Mouse (Mus musculus): ENCODE data around the gene Itih2. TPM values are rescaled to one million over a fixed set of nuclear protein-coding genes. Genes with fewer than 3 reads are reported as not detected.
A peak's percentile ranks its signal among the peaks of the same experiment; 100 is the strongest.

The Itih2 gene
- polyA plus RNA-seq, 1 experiment from 2014 or later: 4.2 TPM

GRCm38 (mm10) chr2:10140456-10140855 is 9.3 kb upstream of the Itih2 start:
- Histone ChIP-seq H3K9ac (no peak overlapping the region), H3K4me2 (no peak overlapping the region), H3K4me3 (no peak overlapping the region), H3K9me3 (no peaks in the 10 kb centered on the region), H3K27ac (no peak overlapping the region), H3K27me3 (replicated peaks) (no peaks in the 10 kb centered on the region), H3K36me3 (replicated peaks) (no peaks in the 10 kb centered on the region), H3K4me1 (no peaks in the 10 kb centered on the region)
- no peak for ATAC-seq (replicated peaks)
- WGBS: 85% methylated on average over 5 of the region's 5 CpGs

GRCm38 (mm10) chr2:10137320-10137719 is 6.1 kb upstream of the Itih2 start:
- Histone ChIP-seq H3K4me1 (no peaks in the 10 kb centered on the region), H3K4me2 (no peak overlapping the region), H3K36me3 (replicated peaks) (no peaks in the 10 kb centered on the region), H3K9me3 (no peaks in the 10 kb centered on the region), H3K9ac (no peak overlapping the region), H3K27ac (no peak overlapping the region), H3K4me3 (no peak overlapping the region), H3K27me3 (replicated peaks) (no peaks in the 10 kb centered on the region)
- 86% methylated on average over 2 of the region's 2 CpGs for WGBS
- no peak for ATAC-seq (replicated peaks)

- Histone ChIP-seq H3K27me3 (replicated peaks) (no peaks in the 10 kb centered on the region), H3K4me2 (no peak overlapping the region), H3K36me3 (replicated peaks) (no peaks in the 10 kb centered on the region), H3K9ac (no peak overlapping the region), H3K4me1 (no peaks in the 10 kb centered on the region), H3K4me3 (no peak overlapping the region), H3K9me3 (no peaks in the 10 kb centered on the region), H3K27ac (no peak overlapping the region)
- no peak for ATAC-seq (replicated peaks)
- WGBS: 81% methylated on average over 6 of the region's 6 CpGs
These were observed 2.7 kb upstream of the Itih2 start for GRCm38 (mm10) chr2:10133941-10134340.

GRCm38 (mm10) chr2:10132128-10132527 is 932 bp upstream of the Itih2 start:
- Histone ChIP-seq H3K4me2 (no peak overlapping the region), H3K27me3 (replicated peaks) (no peaks in the 10 kb centered on the region), H3K27ac (no peak overlapping the region), H3K4me1 (no peaks in the 10 kb centered on the region), H3K9ac (no peak overlapping the region), H3K9me3 (no peaks in the 10 kb centered on the region), H3K36me3 (replicated peaks) (no peaks in the 10 kb centered on the region), H3K4me3 (no peak overlapping the region)
- WGBS: 93% methylated on average over 1 of the region's 1 CpGs
- ATAC-seq (replicated peaks): no peak

- ATAC-seq (replicated peaks): no peak
- Histone ChIP-seq H3K4me2 (no peak overlapping the region), H3K27me3 (replicated peaks) (no peaks in the 10 kb centered on the region), H3K9me3 (no peaks in the 10 kb centered on the region), H3K36me3 (replicated peaks) (no peaks in the 10 kb centered on the region), H3K4me1 (no peaks in the 10 kb centered on the region), H3K9ac (no peak overlapping the region), H3K4me3 (no peak overlapping the region), H3K27ac (no peak overlapping the region)
- 77% methylated on average over 8 of the region's 8 CpGs for WGBS
These were observed 730 bp downstream of the Itih2 start for GRCm38 (mm10) chr2:10130341-10130990.

- ATAC-seq (replicated peaks): no peak
- 81% methylated on average over 4 of the region's 4 CpGs for WGBS
These were observed 2.6 kb downstream of the Itih2 start for GRCm38 (mm10) chr2:10128571-10128970.

GRCm38 (mm10) chr2:10127471-10127870 is 3.7 kb downstream of the Itih2 start:
- H3K4me3 ChIP-seq: no peak overlapping the region
- H3K36me3 ChIP-seq (replicated peaks): no peaks in the 10 kb centered on the region
- H3K27me3 ChIP-seq (replicated peaks): no peaks in the 10 kb centered on the region
- no peak overlapping the region for H3K4me2 ChIP-seq
- no peak overlapping the region for H3K27ac ChIP-seq
- no peak for ATAC-seq (replicated peaks)
- H3K9me3 ChIP-seq: no peaks in the 10 kb centered on the region
- H3K9ac ChIP-seq: no peak overlapping the region
- 92% methylated on average over 5 of the region's 5 CpGs for WGBS
- no peaks in the 10 kb centered on the region for H3K4me1 ChIP-seq

More at GRCm38 (mm10) chr2:10128571-10128970, 2.6 kb downstream of the Itih2 start:
- H3K9ac ChIP-seq: no peak overlapping the region
- H3K36me3 ChIP-seq (replicated peaks): no peaks in the 10 kb centered on the region
- no peak overlapping the region for H3K4me2 ChIP-seq
- no peaks in the 10 kb centered on the region for H3K27me3 ChIP-seq (replicated peaks)
- H3K4me1 ChIP-seq: no peaks in the 10 kb centered on the region
- H3K27ac ChIP-seq: no peak overlapping the region
- no peak overlapping the region for H3K4me3 ChIP-seq
- no peaks in the 10 kb centered on the region for H3K9me3 ChIP-seq

- H3K9me3 ChIP-seq: no peaks in the 10 kb centered on the region
- no peak overlapping the region for H3K27ac ChIP-seq
- no peaks in the 10 kb centered on the region for H3K4me1 ChIP-seq
- H3K36me3 ChIP-seq (replicated peaks): no peaks in the 10 kb centered on the region
- ATAC-seq (replicated peaks): no peak
- no peak overlapping the region for H3K4me2 ChIP-seq
- no peak overlapping the region for H3K4me3 ChIP-seq
- H3K9ac ChIP-seq: no peak overlapping the region
- H3K27me3 ChIP-seq (replicated peaks): no peaks in the 10 kb centered on the region
- WGBS: 89% methylated on average over 4 of the region's 4 CpGs
These were observed 5.1 kb downstream of the Itih2 start for GRCm38 (mm10) chr2:10126122-10126521.

- H3K4me2 ChIP-seq: no peak overlapping the region
- H3K36me3 ChIP-seq (replicated peaks): no peaks in the 10 kb centered on the region
- no peak overlapping the region for H3K27ac ChIP-seq
- H3K9ac ChIP-seq: no peak overlapping the region
- no peaks in the 10 kb centered on the region for H3K27me3 ChIP-seq (replicated peaks)
- ATAC-seq (replicated peaks): no peak
- 75% methylated on average over 3 of the region's 3 CpGs for WGBS
- no peaks in the 10 kb centered on the region for H3K4me1 ChIP-seq
- H3K9me3 ChIP-seq: no peaks in the 10 kb centered on the region
- no peak overlapping the region for H3K4me3 ChIP-seq
These were observed 9.4 kb downstream of the Itih2 start for GRCm38 (mm10) chr2:10121826-10122225.

- H3K4me3 ChIP-seq: no peak overlapping the region
- no peaks in the 10 kb centered on the region for H3K4me1 ChIP-seq
- no peak for ATAC-seq (replicated peaks)
- no peaks in the 10 kb centered on the region for H3K9me3 ChIP-seq
- WGBS: 90% methylated on average over 8 of the region's 8 CpGs
- H3K27me3 ChIP-seq (replicated peaks): no peaks in the 10 kb centered on the region
- H3K4me2 ChIP-seq: no peak overlapping the region
- no peak overlapping the region for H3K9ac ChIP-seq
- H3K27ac ChIP-seq: no peak overlapping the region
- no peaks in the 10 kb centered on the region for H3K36me3 ChIP-seq (replicated peaks)
These were observed 11.9 kb downstream of the Itih2 start for GRCm38 (mm10) chr2:10119276-10119675.

GRCm38 (mm10) chr2:10118751-10119150 is 12.4 kb downstream of the Itih2 start:
- Histone ChIP-seq H3K4me1 (no peaks in the 10 kb centered on the region), H3K27me3 (replicated peaks) (no peaks in the 10 kb centered on the region), H3K9me3 (no peaks in the 10 kb centered on the region), H3K27ac (no peak overlapping the region), H3K4me3 (no peak overlapping the region), H3K36me3 (replicated peaks) (no peaks in the 10 kb centered on the region), H3K9ac (no peak overlapping the region), H3K4me2 (no peak overlapping the region)
- WGBS: 67% methylated on average over 1 of the region's 1 CpGs
- no peak for ATAC-seq (replicated peaks)

GRCm38 (mm10) chr2:10108535-10109189 is 22.5 kb downstream of the Itih2 start:
- H3K27ac ChIP-seq: no peak overlapping the region

GRCm38 (mm10) chr2:10101180-10101579 is 30.0 kb downstream of the Itih2 start:
- H3K9ac ChIP-seq: no peak overlapping the region
- WGBS: 43% methylated on average over 6 of the region's 6 CpGs
- H3K27ac ChIP-seq: no peak overlapping the region
- no peaks in the 10 kb centered on the region for H3K4me1 ChIP-seq
- peak; percentile 24; the same call in 1 of the 2 replicates for ATAC-seq (replicated peaks)
- H3K36me3 ChIP-seq (replicated peaks): no peaks in the 10 kb centered on the region
- no peak overlapping the region for H3K4me3 ChIP-seq
- H3K9me3 ChIP-seq: no peaks in the 10 kb centered on the region
- no peaks in the 10 kb centered on the region for H3K27me3 ChIP-seq (replicated peaks)
- H3K4me2 ChIP-seq: no peak overlapping the region

More at GRCm38 (mm10) chr2:10108535-10109189, 22.5 kb downstream of the Itih2 start:
- Histone ChIP-seq H3K4me1 (no peaks in the 10 kb centered on the region), H3K4me2 (no peak overlapping the region), H3K4me3 (no peak overlapping the region), H3K9ac (no peak overlapping the region), H3K9me3 (no peaks in the 10 kb centered on the region), H3K36me3 (replicated peaks) (no peaks in the 10 kb centered on the region), H3K27me3 (replicated peaks) (no peaks in the 10 kb centered on the region)
- WGBS: 73% methylated on average over 6 of the region's 6 CpGs
- no peak for ATAC-seq (replicated peaks)
